Mouse (Mus musculus): ENCODE measurements around the gene Stat5a. TPM values are rescaled to one million over a fixed set of nuclear protein-coding genes. Genes with fewer than 3 reads are reported as not detected.

The Stat5a gene
- polyA plus RNA-seq, 1 experiment from 2014 or later, result 1.8 TPM

- no peak overlapping the region for H3K4me3 ChIP-seq (ENCODE audit: low read depth, low read length)
- no peaks in the 10 kb centered on the region for H3K36me3 ChIP-seq (ENCODE audit: control insufficient read depth, insufficient read depth, low read length)
- no peaks in the 10 kb centered on the region for H3K4me1 ChIP-seq (replicated peaks; ENCODE audit: control insufficient read depth, insufficient read depth, low read length)
- 90% methylated on average over 3 of the region's 3 CpGs for WGBS
- no peaks in the 10 kb centered on the region for H3K27me3 ChIP-seq (ENCODE audit: control insufficient read depth, insufficient read depth, low read length)
- no peak overlapping the region for H3K9ac ChIP-seq (ENCODE audit: low read depth, low read length)
- H3K4me2 ChIP-seq (replicated peaks; ENCODE audit: low read depth, low read length), result no peak overlapping the region
- no peak overlapping the region for H3K27ac ChIP-seq (ENCODE audit: low read depth, low read length)
- no peaks in the 10 kb centered on the region for H3K9me3 ChIP-seq (ENCODE audit: control insufficient read depth, low read length)
- no peak for DNase-seq (ENCODE audit: low spot score)
- no peak for ATAC-seq (ENCODE audit: low FRiP score)
Measured at GRCm38 (mm10) chr11:100927386-100927785, 68.2 kb downstream of the Stat5a start.

- Histone ChIP-seq H3K9me3 (ENCODE audit: control insufficient read depth, low read length) (no peaks in the 10 kb centered on the region), H3K9ac (ENCODE audit: low read depth, low read length) (no peak overlapping the region), H3K27ac (ENCODE audit: low read depth, low read length) (no peak overlapping the region), H3K36me3 (ENCODE audit: control insufficient read depth, insufficient read depth, low read length) (no peaks in the 10 kb centered on the region), H3K4me3 (ENCODE audit: low read depth, low read length) (no peak overlapping the region), H3K27me3 (ENCODE audit: control insufficient read depth, insufficient read depth, low read length) (no peaks in the 10 kb centered on the region), H3K4me1 (replicated peaks; ENCODE audit: control insufficient read depth, insufficient read depth, low read length) (no peaks in the 10 kb centered on the region), H3K4me2 (replicated peaks; ENCODE audit: low read depth, low read length) (no peak overlapping the region)
- 82% methylated on average over 7 of the region's 7 CpGs for WGBS
- ATAC-seq (ENCODE audit: low FRiP score) (no peak), DNase-seq (ENCODE audit: low spot score) (no peak)
Measured at GRCm38 (mm10) chr11:100930611-100931010, 71.5 kb downstream of the Stat5a start.

- no peaks in the 10 kb centered on the region for H3K27me3 ChIP-seq (ENCODE audit: control insufficient read depth, insufficient read depth, low read length)
- no peak overlapping the region for H3K4me3 ChIP-seq (ENCODE audit: low read depth, low read length)
- H3K27ac ChIP-seq (ENCODE audit: low read depth, low read length), result no peak overlapping the region
- no peaks in the 10 kb centered on the region for H3K4me1 ChIP-seq (replicated peaks; ENCODE audit: control insufficient read depth, insufficient read depth, low read length)
- ATAC-seq (ENCODE audit: low FRiP score), result no peak
- no peaks in the 10 kb centered on the region for H3K9me3 ChIP-seq (ENCODE audit: control insufficient read depth, low read length)
- no peak for DNase-seq (ENCODE audit: low spot score)
- no peak overlapping the region for H3K9ac ChIP-seq (ENCODE audit: low read depth, low read length)
- 77% methylated on average over 12 of the region's 12 CpGs for WGBS
- H3K4me2 ChIP-seq (replicated peaks; ENCODE audit: low read depth, low read length), result no peak overlapping the region
- no peaks in the 10 kb centered on the region for H3K36me3 ChIP-seq (ENCODE audit: control insufficient read depth, insufficient read depth, low read length)
Measured at GRCm38 (mm10) chr11:100931254-100931921, 72.2 kb downstream of the Stat5a start.

Other genes with a start within 250 kb of the Stat5a start
- gene Nkiras2, start 240.1 kb upstream of the Stat5a start, polyA plus RNA-seq (2014; fragmentation: Nextera tagmentation; extraction: Ambion mirVana), result 108 and 109 TPM in 2 replicates
- 95.3 and 105 TPM in 2 replicates for gene Dnajc7, start 239.2 kb upstream of the Stat5a start, polyA plus RNA-seq (2014; fragmentation: Nextera tagmentation; extraction: Ambion mirVana)
- gene Zfp385c, start 166.9 kb upstream of the Stat5a start, polyA plus RNA-seq (2014; fragmentation: Nextera tagmentation; extraction: Ambion mirVana), result 0.08 and 0.71 TPM in 2 replicates
- gene Dhx58, start 155.1 kb upstream of the Stat5a start, polyA plus RNA-seq (2014; fragmentation: Nextera tagmentation; extraction: Ambion mirVana), result 1.8 and 1.9 TPM in 2 replicates
- gene Kat2a, start 146.9 kb upstream of the Stat5a start, polyA plus RNA-seq (2014; fragmentation: Nextera tagmentation; extraction: Ambion mirVana), result 47.2 and 50.3 TPM in 2 replicates
- gene Hspb9, start 145.5 kb upstream of the Stat5a start, polyA plus RNA-seq (2014; fragmentation: Nextera tagmentation; extraction: Ambion mirVana), result 0.50 and 0.82 TPM in 2 replicates
- 76.6 and 87.5 TPM in 2 replicates for gene Rab5c, start 121.1 kb upstream of the Stat5a start, polyA plus RNA-seq (2014; fragmentation: Nextera tagmentation; extraction: Ambion mirVana)
- gene Kcnh4, start 99.4 kb upstream of the Stat5a start, polyA plus RNA-seq (2014; fragmentation: Nextera tagmentation; extraction: Ambion mirVana), result 3.8 and 5.7 TPM in 2 replicates
- not detected in 2 replicates for gene Hcrt, start 96.4 kb upstream of the Stat5a start, polyA plus RNA-seq (2014; fragmentation: Nextera tagmentation; extraction: Ambion mirVana)
- 1.1 and 2.1 TPM in 2 replicates for gene Ghdc, start 88.4 kb upstream of the Stat5a start, polyA plus RNA-seq (2014; fragmentation: Nextera tagmentation; extraction: Ambion mirVana)
- 13.4 and 14.8 TPM in 2 replicates for gene Stat5b, start 8.6 kb upstream of the Stat5a start, polyA plus RNA-seq (2014; fragmentation: Nextera tagmentation; extraction: Ambion mirVana)
- 25.6 and 33.3 TPM in 2 replicates for gene Stat3, start 80.2 kb downstream of the Stat5a start, polyA plus RNA-seq (2014; fragmentation: Nextera tagmentation; extraction: Ambion mirVana)
- gene Cavin1, start 111.5 kb downstream of the Stat5a start, polyA plus RNA-seq (2014; fragmentation: Nextera tagmentation; extraction: Ambion mirVana), result 11.9 and 13.2 TPM in 2 replicates
- 48.5 and 49.3 TPM in 2 replicates for gene Atp6v0a1, start 150.1 kb downstream of the Stat5a start, polyA plus RNA-seq (2014; fragmentation: Nextera tagmentation; extraction: Ambion mirVana)
- gene Naglu, start 210.7 kb downstream of the Stat5a start, polyA plus RNA-seq (2014; fragmentation: Nextera tagmentation; extraction: Ambion mirVana), result 5.8 and 5.9 TPM in 2 replicates
- not detected in 2 replicates for gene Hsd17b1, start 219.1 kb downstream of the Stat5a start, polyA plus RNA-seq (2014; fragmentation: Nextera tagmentation; extraction: Ambion mirVana)
- 50.9 and 51.6 TPM in 2 replicates for gene Coasy, start 223.2 kb downstream of the Stat5a start, polyA plus RNA-seq (2014; fragmentation: Nextera tagmentation; extraction: Ambion mirVana)
- gene Mlx, start 227.9 kb downstream of the Stat5a start, polyA plus RNA-seq (2014; fragmentation: Nextera tagmentation; extraction: Ambion mirVana), result 57.1 and 57.3 TPM in 2 replicates
- gene Psmc3ip, start 236.1 kb downstream of the Stat5a start, polyA plus RNA-seq (2014; fragmentation: Nextera tagmentation; extraction: Ambion mirVana), result 54.3 and 54.8 TPM in 2 replicates